Mouse (Mus musculus) thymus, adult 2 months (tissue): Measurements from ENCODE around the gene Bcl2l15. TPM values are rescaled to one million over a fixed set of nuclear protein-coding genes. Genes with fewer than 3 reads are reported as not detected.
"Not testable (repeated sequence)": the region's sequence is repeated elsewhere in the genome, so short reads cannot be mapped to it uniquely, and the experiment has no call there.

Source experiments
- DNase-seq: peaks from one replicate; pipeline ENCODE4 v3.0.0; 2021
- H3K27ac ChIP-seq: fragments of 200-500 bp; 2 replicates; pipeline ENCODE4 v1.5.1; 2012; ENCODE audit warnings: low read length, control low read depth; ENCODE audit not compliant: control insufficient read depth, insufficient read depth
- H3K27me3 ChIP-seq: fragments of 200-500 bp; 2 replicates; pipeline ENCODE4 v1.6.1; 2012; ENCODE audit warnings: mild to moderate bottlenecking, low read length, moderate library complexity, mixed read lengths; ENCODE audit not compliant: control insufficient read depth, insufficient read depth
- H3K36me3 ChIP-seq: fragments of 200-500 bp; 2 replicates; pipeline ENCODE4 v1.6.1; 2012; ENCODE audit warnings: mild to moderate bottlenecking, low read length, moderate library complexity; ENCODE audit not compliant: control insufficient read depth, insufficient read depth
- H3K4me1 ChIP-seq: fragments of 200-500 bp; replicated peaks from 2 replicates; pipeline ENCODE4 v1.6.1; 2012; ENCODE audit warnings: low read length; ENCODE audit not compliant: control insufficient read depth, insufficient read depth
- H3K4me3 ChIP-seq: fragments of 200-500 bp; 2 replicates; pipeline ENCODE4 v1.5.1; 2012; ENCODE audit warnings: mild to moderate bottlenecking, low read length, control low read depth, moderate library complexity; ENCODE audit not compliant: control insufficient read depth, insufficient read depth
- CTCF ChIP-seq: fragments of 200-500 bp; IDR thresholded peaks from 2 replicates; pipeline ENCODE4 v1.5.1; 2012; ENCODE audit warnings: mild to moderate bottlenecking, control low read depth, low read length, moderate library complexity, borderline replicate concordance; ENCODE audit not compliant: control insufficient read depth, poor library complexity, insufficient read depth; ENCODE audit errors: extremely low read depth
- POLR2A ChIP-seq: fragments of 200-500 bp; IDR thresholded peaks from 2 replicates; pipeline ENCODE4 v1.6.1; 2012; ENCODE audit warnings: mild to moderate bottlenecking, low read length, control low read depth, moderate library complexity; ENCODE audit not compliant: control insufficient read depth, poor library complexity, insufficient read depth; ENCODE audit errors: extremely low read depth
- WGBS: fragments of 180-500 bp; shearing (Covaris S2); methylation state at CpG from one replicate; pipeline ENCODE4 v1.1.7; 2018; 5-methylcytosine and 5-hydroxymethylcytosine counted together
- polyA plus RNA-seq: library from polyadenylated mRNA; depleted of rRNA; stranded (reverse); fragments of >200 nt; gene quantifications from 2 replicates; pipeline ENCODE4 v1.2.3, GENCODE M21; 2012

Bcl2l15 gene
- polyA plus RNA-seq, 1 experiment: 0.84 TPM

DNA sequence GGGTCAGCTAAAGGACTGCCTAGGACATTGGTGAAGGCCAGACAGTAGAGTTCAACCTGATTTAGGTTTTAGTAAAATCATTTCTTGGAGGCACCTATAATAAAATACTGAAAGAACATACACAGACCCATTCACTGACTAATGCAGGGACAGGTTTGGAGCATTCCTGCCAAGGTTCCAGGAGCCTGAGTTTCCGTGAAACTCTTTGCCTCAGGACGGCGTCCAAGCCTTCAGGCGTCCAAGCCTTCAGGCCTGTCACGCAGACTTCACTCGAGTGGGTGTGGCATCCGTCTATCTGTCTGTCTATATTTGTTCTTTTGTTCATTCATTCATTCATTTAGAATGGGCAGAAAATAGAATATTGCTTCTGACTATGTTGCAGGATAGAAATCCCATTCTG lies 1.3 kb upstream of the Bcl2l15 start:
- Histone ChIP-seq H3K27me3 (no peaks in the 10 kb centered on the region), H3K4me3 (no peak overlapping the region), H3K4me1 (no peaks in the 10 kb centered on the region), H3K36me3 (no peaks in the 10 kb centered on the region), H3K27ac (no peak overlapping the region)
- DNase-seq: no peak
- TF ChIP-seq POLR2A (no peak), CTCF (no peak)
- WGBS: 93% methylated on average over 7 of the region's 7 CpGs

- Histone ChIP-seq H3K27me3 (no peaks in the 10 kb centered on the region), H3K4me3 (no peak overlapping the region), H3K36me3 (no peaks in the 10 kb centered on the region), H3K4me1 (no peaks in the 10 kb centered on the region), H3K27ac (no peak overlapping the region)
- 95% methylated on average over 2 of the region's 2 CpGs for whole genome bisulfite sequencing
- TF ChIP-seq CTCF: no peak
- no peak for TF ChIP-seq POLR2A
- DNase-seq: no peak
These were observed 1.6 kb downstream of the Bcl2l15 start for GRCm38 (mm10) chr3:103834001-103834400.

DNA sequence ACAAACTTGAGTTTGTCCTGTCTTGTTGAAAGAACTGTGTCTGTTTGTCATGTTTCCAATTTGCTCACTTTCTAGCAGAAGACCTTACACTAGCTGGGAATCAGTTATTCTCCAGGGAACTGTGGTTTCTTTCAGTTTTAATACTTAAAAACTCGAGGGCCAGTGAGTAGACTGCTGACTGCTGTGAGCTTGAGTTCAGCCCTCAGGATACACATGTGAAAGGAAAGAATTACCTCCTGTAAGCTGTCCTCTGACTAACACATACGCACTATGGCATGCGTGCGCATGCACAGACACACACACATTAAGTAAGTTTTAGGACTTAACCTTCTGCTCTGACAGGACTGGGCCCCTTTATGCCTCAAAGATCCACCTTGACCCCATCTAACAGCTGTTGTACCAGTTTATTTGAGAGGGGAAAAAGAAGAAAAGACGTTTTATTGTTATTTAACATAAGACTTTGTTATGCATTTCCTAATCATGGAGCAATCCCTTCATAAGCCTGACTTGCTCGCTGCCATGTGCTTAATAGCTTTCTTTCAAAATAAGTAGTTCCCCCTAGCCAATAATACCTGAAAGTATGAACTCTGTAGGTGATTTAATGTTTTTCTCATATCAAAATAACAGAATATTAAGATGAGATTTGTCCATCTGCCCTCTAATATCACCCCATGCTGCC lies 3.0 kb downstream of the Bcl2l15 start:
- Histone ChIP-seq H3K4me3 (no peak overlapping the region), H3K4me1 (no peaks in the 10 kb centered on the region), H3K27me3 (no peaks in the 10 kb centered on the region), H3K27ac (no peak overlapping the region), H3K36me3 (no peaks in the 10 kb centered on the region)
- no peak for TF ChIP-seq POLR2A
- TF ChIP-seq CTCF: no peak
- 88% methylated on average over 6 of the region's 6 CpGs for WGBS
- no peak for DNase-seq

- 77% methylated on average over 10 of the region's 10 CpGs for WGBS
- DNase-seq: no peak
- Histone ChIP-seq H3K27me3 (no peaks in the 10 kb centered on the region), H3K27ac (no peak overlapping the region), H3K4me1 (no peaks in the 10 kb centered on the region), H3K4me3 (no peak overlapping the region), H3K36me3 (no peaks in the 10 kb centered on the region)
- no peak for TF ChIP-seq CTCF
- TF ChIP-seq POLR2A: no peak
These were observed 3.5 kb downstream of the Bcl2l15 start for GRCm38 (mm10) chr3:103835951-103836310.

GRCm38 (mm10) chr3:103836453-103836852 lies 4.1 kb downstream of the Bcl2l15 start:
- no peaks in the 10 kb centered on the region for H3K4me1 ChIP-seq
- TF ChIP-seq CTCF (no peak), POLR2A (no peak)
- H3K36me3 ChIP-seq: no peaks in the 10 kb centered on the region
- H3K27me3 ChIP-seq: no peaks in the 10 kb centered on the region
- H3K4me3 ChIP-seq: no peak overlapping the region
- no peak overlapping the region for H3K27ac ChIP-seq
- DNase-seq: no peak
- WGBS: 99% methylated on average over 5 of the region's 5 CpGs

DNA sequence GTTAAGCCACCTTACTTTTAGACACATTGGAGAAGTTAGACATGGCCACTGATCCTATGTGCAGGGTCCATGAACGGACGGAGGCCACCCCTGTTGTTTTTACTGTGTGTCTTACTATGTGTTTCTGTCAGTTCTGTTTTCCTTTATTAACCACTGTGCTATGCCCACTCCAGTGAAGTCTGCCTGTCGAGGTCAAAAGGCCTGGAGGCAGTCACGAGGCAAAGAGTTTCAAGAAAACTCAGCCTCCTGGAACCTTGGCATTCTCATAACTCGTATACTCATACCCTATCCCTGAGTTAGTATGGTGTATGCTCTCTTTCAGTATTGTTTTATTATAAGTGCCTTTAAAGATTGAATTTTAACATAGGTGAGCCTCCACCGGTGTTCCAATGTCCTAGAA lies 7.3 kb downstream of the Bcl2l15 start:
- WGBS: 95% methylated on average over 6 of the region's 6 CpGs

GRCm38 (mm10) chr3:103840195-103840594 lies 7.8 kb downstream of the Bcl2l15 start:
- H3K4me3 ChIP-seq, H3K4me1 ChIP-seq, DNase-seq, H3K27ac ChIP-seq, H3K27me3 ChIP-seq, H3K36me3 ChIP-seq: not testable (repeated sequence)
- 96% methylated on average over 3 of the region's 3 CpGs for WGBS

More for the DNA sequence above, 7.3 kb downstream of the Bcl2l15 start:
- no peak for TF ChIP-seq POLR2A
- TF ChIP-seq CTCF: no peak
- Histone ChIP-seq H3K36me3 (no peaks in the 10 kb centered on the region), H3K4me3 (no peak overlapping the region), H3K27me3 (no peaks in the 10 kb centered on the region), H3K4me1 (no peaks in the 10 kb centered on the region), H3K27ac (no peak overlapping the region)
- no peak for DNase-seq

GRCm38 (mm10) chr3:103840946-103841345 lies 8.5 kb downstream of the Bcl2l15 start:
- not testable (repeated sequence) for H3K4me3 ChIP-seq, DNase-seq, H3K36me3 ChIP-seq, H3K27ac ChIP-seq, H3K27me3 ChIP-seq, H3K4me1 ChIP-seq
- 77% methylated on average over 7 of the region's 7 CpGs for WGBS
